Mouse (Mus musculus) neural tube, embryonic 13.5 days (tissue): ENCODE results near the gene Gm49353. TPM values are rescaled to one million over a fixed set of nuclear protein-coding genes. Genes with fewer than 3 reads are reported as not detected.

Source experiments
- ATAC-seq: fragments of 200-750 bp; cut with Nextera tagmentation; 2 replicates; pipeline ENCODE4 v1.8.0; 2017; ENCODE audit warnings: low read depth, mild to moderate bottlenecking, moderate TSS enrichment, moderate library complexity
- H3K27ac ChIP-seq: fragments of 300-500 bp; sonication (generic); replicated peaks from 2 replicates; pipeline ENCODE4 v1.5.1; 2015; ENCODE audit warnings: moderate library complexity, mild to moderate bottlenecking, inconsistent platforms
- H3K27me3 ChIP-seq: fragments of 300-500 bp; sonication (generic); 2 replicates; pipeline ENCODE4 v1.6.1; 2015; ENCODE audit warnings: mild to moderate bottlenecking, inconsistent platforms
- H3K36me3 ChIP-seq: fragments of 300-500 bp; sonication (generic); 2 replicates; pipeline ENCODE4 v1.6.1; 2015; ENCODE audit warnings: mild to moderate bottlenecking, inconsistent platforms
- H3K4me1 ChIP-seq: fragments of 300-500 bp; sonication (generic); replicated peaks from 2 replicates; pipeline ENCODE4 v1.6.1; 2015; ENCODE audit warnings: inconsistent platforms
- H3K4me2 ChIP-seq: fragments of 300-500 bp; sonication (generic); 2 replicates; pipeline ENCODE4 v1.6.1; 2015; ENCODE audit warnings: inconsistent platforms, mild to moderate bottlenecking, moderate library complexity
- H3K4me3 ChIP-seq: fragments of 300-500 bp; sonication (generic); 2 replicates; pipeline ENCODE4 v1.5.1; 2015; ENCODE audit warnings: mild to moderate bottlenecking, inconsistent platforms
- H3K9ac ChIP-seq: fragments of 300-500 bp; sonication (generic); 2 replicates; pipeline ENCODE4 v1.6.1; 2015; ENCODE audit warnings: moderate library complexity, mild to moderate bottlenecking, inconsistent platforms
- H3K9me3 ChIP-seq: fragments of 300-500 bp; sonication (generic); 2 replicates; pipeline ENCODE4 v1.6.1; 2016; ENCODE audit warnings: inconsistent platforms
- WGBS: fragments of 180-500 bp; shearing (Covaris S2); methylation state at CpG from one replicate; pipeline ENCODE4 v1.1.7; 2015; 5-methylcytosine and 5-hydroxymethylcytosine counted together
- polyA plus RNA-seq: library from polyadenylated mRNA; unstranded; fragments of >200 nt; fragmentation: Nextera tagmentation; extraction: Ambion mirVana; gene quantifications from 2 replicates; pipeline ENCODE4 v1.2.1, GENCODE M21; 2015

Gene Gm49353
- polyA plus RNA-seq: 13.0 and 14.8 TPM in 2 replicates

- Histone ChIP-seq H3K36me3 (peaks cover 79% of the 10 kb centered on the region), H3K4me3 (no peak within 1 kb of the TSS), H3K4me1 (no peaks in the 10 kb centered on the region), H3K27me3 (no peaks in the 10 kb centered on the region), H3K27ac (no peak within 1 kb of the TSS), H3K9me3 (no peaks in the 10 kb centered on the region; the same call in 1 of the 2 replicates), H3K9ac (no peak within 1 kb of the TSS), H3K4me2 (no peak within 1 kb of the TSS)
- ATAC-seq: no peak
- 83% methylated on average over 7 of the region's 7 CpGs for WGBS
Observed at GRCm38 (mm10) chr10:29198642-29199041, at the start of gene Gm49353. Gm49353 (plus strand) TSS chr10:29198954.

- Histone ChIP-seq H3K4me2 (no peak overlapping the region), H3K4me3 (no peak overlapping the region), H3K36me3 (peaks cover 59% of the 10 kb centered on the region), H3K4me1 (peaks cover 8% of the 10 kb centered on the region; the same call in 1 of the 2 replicates), H3K27me3 (no peaks in the 10 kb centered on the region), H3K9me3 (no peaks in the 10 kb centered on the region), H3K27ac (no peak overlapping the region), H3K9ac (no peak overlapping the region)
- 62% methylated on average over 3 of the region's 3 CpGs for WGBS
- ATAC-seq: peak; percentile 29; the same call in 1 of the 2 replicates
Observed at GRCm38 (mm10) chr10:29155304-29155703, 43.5 kb upstream of the Gm49353 start.

GRCm38 (mm10) chr10:29161664-29162063 is 37.1 kb upstream of the Gm49353 start:
- 80% methylated on average over 2 of the region's 2 CpGs for WGBS

GRCm38 (mm10) chr10:29173778-29174177 is 25.0 kb upstream of the Gm49353 start:
- Histone ChIP-seq H3K27ac (no peak overlapping the region), H3K4me3 (no peak overlapping the region), H3K9ac (no peak overlapping the region), H3K27me3 (no peaks in the 10 kb centered on the region), H3K36me3 (peaks cover 69% of the 10 kb centered on the region), H3K9me3 (0 out of 2 replicates have a peak, but pooled peaks cover 8% of the 10 kb centered on the region), H3K4me2 (no peak overlapping the region), H3K4me1 (peaks cover 9% of the 10 kb centered on the region; the same call in 1 of the 2 replicates)
- ATAC-seq: no peak
- 68% methylated on average over 2 of the region's 2 CpGs for WGBS

More at GRCm38 (mm10) chr10:29161664-29162063, 37.1 kb upstream of the Gm49353 start:
- no peaks in the 10 kb centered on the region for H3K27me3 ChIP-seq
- no peak overlapping the region for H3K9ac ChIP-seq
- peaks cover 58% of the 10 kb centered on the region for H3K36me3 ChIP-seq
- H3K4me1 ChIP-seq: no peaks in the 10 kb centered on the region
- no peak overlapping the region for H3K4me2 ChIP-seq
- H3K27ac ChIP-seq: no peak overlapping the region
- ATAC-seq: no peak
- H3K4me3 ChIP-seq: no peak overlapping the region
- no peaks in the 10 kb centered on the region for H3K9me3 ChIP-seq

GRCm38 (mm10) chr10:29175656-29176055 is 23.1 kb upstream of the Gm49353 start:
- no peak overlapping the region for H3K9ac ChIP-seq
- no peak for ATAC-seq
- no peak overlapping the region for H3K4me2 ChIP-seq
- H3K27me3 ChIP-seq: no peaks in the 10 kb centered on the region
- no peak overlapping the region for H3K27ac ChIP-seq
- 0 out of 2 replicates have a peak, but pooled peaks cover 8% of the 10 kb centered on the region for H3K9me3 ChIP-seq
- peaks cover 68% of the 10 kb centered on the region for H3K36me3 ChIP-seq
- H3K4me3 ChIP-seq: no peak overlapping the region
- H3K4me1 ChIP-seq: peaks cover 13% of the 10 kb centered on the region; the same call in 1 of the 2 replicates
- 75% methylated on average over 3 of the region's 3 CpGs for WGBS

- Histone ChIP-seq H3K4me3 (no peak overlapping the region), H3K4me1 (peaks cover 13% of the 10 kb centered on the region; the same call in 1 of the 2 replicates), H3K4me2 (no peak overlapping the region), H3K27me3 (no peaks in the 10 kb centered on the region), H3K9me3 (no peaks in the 10 kb centered on the region), H3K27ac (no peak overlapping the region), H3K36me3 (peaks cover 67% of the 10 kb centered on the region), H3K9ac (no peak overlapping the region)
- ATAC-seq: no peak
- 84% methylated on average over 4 of the region's 4 CpGs for WGBS
Observed at GRCm38 (mm10) chr10:29176881-29177280, 21.9 kb upstream of the Gm49353 start.

- no peak overlapping the region for H3K27ac ChIP-seq
- H3K27me3 ChIP-seq: no peaks in the 10 kb centered on the region
- WGBS: 46% methylated on average over 2 of the region's 2 CpGs
- peaks cover 70% of the 10 kb centered on the region for H3K36me3 ChIP-seq
- H3K4me1 ChIP-seq: peaks cover 10% of the 10 kb centered on the region; the same call in 1 of the 2 replicates
- H3K9me3 ChIP-seq: no peaks in the 10 kb centered on the region
- ATAC-seq: no peak
- H3K4me3 ChIP-seq: no peak overlapping the region
- no peak overlapping the region for H3K9ac ChIP-seq
- no peak overlapping the region for H3K4me2 ChIP-seq
Observed at GRCm38 (mm10) chr10:29178003-29178402, 20.8 kb upstream of the Gm49353 start.

GRCm38 (mm10) chr10:29180210-29180609 is 18.5 kb upstream of the Gm49353 start:
- H3K4me1 ChIP-seq: 0 out of 2 replicates have a peak, but pooled peaks cover 4% of the 10 kb centered on the region
- H3K9ac ChIP-seq: no peak overlapping the region
- no peak overlapping the region for H3K27ac ChIP-seq
- peak; percentile 64; the same call in 1 of the 2 replicates for ATAC-seq
- H3K9me3 ChIP-seq: no peaks in the 10 kb centered on the region
- WGBS: 46% methylated on average over 3 of the region's 3 CpGs
- no peak overlapping the region for H3K4me3 ChIP-seq
- H3K36me3 ChIP-seq: peaks cover 66% of the 10 kb centered on the region
- H3K27me3 ChIP-seq: no peaks in the 10 kb centered on the region
- no peak overlapping the region for H3K4me2 ChIP-seq

GRCm38 (mm10) chr10:29181046-29181445 is 17.7 kb upstream of the Gm49353 start:
- 82% methylated on average over 2 of the region's 2 CpGs for WGBS
- Histone ChIP-seq H3K36me3 (peaks cover 57% of the 10 kb centered on the region), H3K4me2 (no peak overlapping the region)

GRCm38 (mm10) chr10:29193769-29194168 is 5.0 kb upstream of the Gm49353 start:
- Histone ChIP-seq H3K4me2 (no peak overlapping the region), H3K36me3 (peaks cover 58% of the 10 kb centered on the region), H3K9me3 (no peaks in the 10 kb centered on the region; the same call in 1 of the 2 replicates), H3K27me3 (no peaks in the 10 kb centered on the region), H3K9ac (no peak overlapping the region), H3K4me3 (no peak overlapping the region), H3K27ac (no peak overlapping the region), H3K4me1 (0 out of 2 replicates have a peak, but pooled peaks cover 2% of the 10 kb centered on the region)
- ATAC-seq: no peak

More at GRCm38 (mm10) chr10:29181046-29181445, 17.7 kb upstream of the Gm49353 start:
- no peak overlapping the region for H3K9ac ChIP-seq
- H3K27me3 ChIP-seq: no peaks in the 10 kb centered on the region
- H3K4me3 ChIP-seq: no peak overlapping the region
- no peak overlapping the region for H3K27ac ChIP-seq
- no peak for ATAC-seq
- no peaks in the 10 kb centered on the region for H3K9me3 ChIP-seq
- H3K4me1 ChIP-seq: 0 out of 2 replicates have a peak, but pooled peaks cover 4% of the 10 kb centered on the region

- H3K4me1 ChIP-seq: no peaks in the 10 kb centered on the region
- H3K9me3 ChIP-seq: no peaks in the 10 kb centered on the region; the same call in 1 of the 2 replicates
- H3K9ac ChIP-seq: no peak overlapping the region
- H3K27ac ChIP-seq: no peak overlapping the region
- 97% methylated on average over 33 of the region's 33 CpGs for WGBS
- no peak overlapping the region for H3K4me2 ChIP-seq
- H3K27me3 ChIP-seq: no peaks in the 10 kb centered on the region
- peaks cover 74% of the 10 kb centered on the region for H3K36me3 ChIP-seq
- no peak for ATAC-seq
- H3K4me3 ChIP-seq: no peak overlapping the region
Observed at GRCm38 (mm10) chr10:29196811-29197210, 1.9 kb upstream of the Gm49353 start.

GRCm38 (mm10) chr10:29199835-29200234 is 1.1 kb downstream of the Gm49353 start:
- H3K4me3 ChIP-seq: no peak overlapping the region
- no peak for ATAC-seq
- H3K27ac ChIP-seq: no peak overlapping the region
- peaks cover 72% of the 10 kb centered on the region for H3K36me3 ChIP-seq
- WGBS: 77% methylated on average over 3 of the region's 3 CpGs
- H3K27me3 ChIP-seq: no peaks in the 10 kb centered on the region
- H3K4me1 ChIP-seq: no peaks in the 10 kb centered on the region
- no peak overlapping the region for H3K9ac ChIP-seq
- H3K9me3 ChIP-seq: no peaks in the 10 kb centered on the region; the same call in 1 of the 2 replicates
- H3K4me2 ChIP-seq: no peak overlapping the region

GRCm38 (mm10) chr10:29200609-29201008 is 1.9 kb downstream of the Gm49353 start:
- Histone ChIP-seq H3K4me2 (no peak overlapping the region), H3K4me1 (no peaks in the 10 kb centered on the region), H3K9ac (no peak overlapping the region), H3K36me3 (peaks cover 69% of the 10 kb centered on the region), H3K27me3 (no peaks in the 10 kb centered on the region), H3K27ac (no peak overlapping the region), H3K4me3 (no peak overlapping the region), H3K9me3 (no peaks in the 10 kb centered on the region; the same call in 1 of the 2 replicates)
- ATAC-seq: peak; percentile 32; the same call in 1 of the 2 replicates
- 94% methylated on average over 1 of the region's 1 CpGs for WGBS
